Comparison of ENCODE assay signal across 13 mouse cellular contexts in genomic region chr11:76723911-76724310, GRCm38 (mm10). TPM values are rescaled to one million over a fixed set of nuclear protein-coding genes. Genes with fewer than 3 reads are reported as not detected.
"Had no signal": no experiment of that assay in that cellular context is flagged by ENCODE, and none has a peak within 500 bp of the region (broad histone marks: within the 10 kb centered on the region; RNA-seq: fewer than 3 reads in every experiment).

No protein-coding gene starts in this region.

- DNase-seq: retina, postnatal 1 day; right cerebral cortex, adult 18-20 months; right cerebral cortex, postnatal 14 days; right cerebral cortex, postnatal 25 days; right cerebral cortex, postnatal 4 days; spleen, adult 18-20 months; thymus, adult 18-20 months; thymus, adult 2 months; thymus, postnatal 14 days; thymus, postnatal 25 days; thymus, postnatal 36 days; thymus, postnatal 4 days had no signal

RNA-seq across cellular contexts. Expression of gene Trarg1, which starts 44.3 kb away (rescaled TPM):
- total RNA-seq: neutrophil, adult 5-6 weeks had no signal

RNA-seq across cellular contexts. Expression of gene Bhlha9, which starts 51.6 kb away (rescaled TPM):
- total RNA-seq: neutrophil, adult 5-6 weeks had no signal
